Mouse (Mus musculus): ENCODE results near the gene Scube3.

Scube3 gene

DNA sequence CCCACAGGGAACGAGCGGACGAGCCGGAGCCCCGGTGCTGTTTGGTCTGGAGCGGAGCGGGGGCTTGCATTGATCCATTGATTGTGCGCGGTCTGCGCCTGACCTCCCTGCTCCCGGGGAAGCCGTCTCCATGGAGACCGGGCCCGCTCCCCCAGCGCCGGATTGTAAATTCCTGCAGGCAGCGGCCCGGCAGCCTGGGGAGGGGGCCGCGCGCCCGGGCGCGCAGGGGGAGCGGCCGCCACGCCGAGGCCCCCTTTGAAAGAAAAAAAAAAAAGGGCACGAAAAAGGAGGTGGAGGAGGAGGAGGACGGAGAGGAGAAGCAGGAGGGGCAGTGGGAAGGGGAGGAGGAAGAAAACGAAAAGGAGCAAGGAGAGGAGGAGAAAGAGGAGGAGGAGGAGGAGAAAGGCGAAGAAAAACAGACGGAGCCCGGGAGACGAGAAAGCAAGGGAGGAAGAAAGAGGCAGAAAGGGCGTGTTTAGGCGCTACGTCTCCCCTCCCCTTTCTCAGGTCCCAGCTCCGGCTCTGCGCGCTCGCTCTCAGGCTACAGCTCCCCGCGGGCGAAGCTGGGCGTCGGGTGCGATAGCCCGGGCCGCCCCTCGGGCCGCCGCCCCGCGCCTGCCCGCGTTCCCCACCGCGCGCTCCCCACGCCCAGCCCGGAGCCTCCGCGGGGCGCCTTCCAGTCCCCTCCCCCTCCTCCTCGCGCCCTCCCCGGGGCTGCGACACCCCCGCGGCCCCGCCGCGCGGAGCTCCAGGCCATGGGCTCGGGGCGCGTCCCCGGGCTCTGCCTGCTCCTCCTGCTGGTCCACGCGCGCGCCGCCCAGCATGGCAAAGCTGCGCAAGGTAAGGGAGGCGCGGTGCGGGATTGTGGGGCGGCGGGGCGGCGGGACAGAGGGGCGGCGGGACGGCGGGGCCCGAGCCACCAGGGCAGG, at the start of gene Scube3:
Gene Scube3 (plus strand): TSS at position 371 of the 929 bp plus-strand sequence.
- in situ Hi-C loops (cut with MboI) = no loop called here

DNA sequence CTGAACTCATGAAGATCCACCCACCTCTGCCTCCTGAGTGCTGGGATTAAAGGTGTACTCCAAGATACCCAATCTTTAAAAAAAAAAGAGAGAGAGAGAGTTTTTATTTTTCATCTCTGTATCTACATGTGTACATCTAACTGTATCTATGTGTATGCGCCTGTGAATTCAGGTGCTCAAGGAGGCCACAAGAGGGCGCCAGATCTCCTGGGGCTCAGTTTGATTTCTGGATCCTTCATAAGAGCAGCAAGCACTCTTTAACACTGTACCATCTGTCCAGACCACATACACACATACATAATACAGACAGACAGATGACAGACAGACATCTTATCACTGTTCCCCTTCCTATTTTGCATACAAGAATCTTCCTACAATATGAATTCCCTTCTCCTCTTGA, 49.6 kb upstream of the Scube3 start:
- in situ Hi-C loops (cut with MboI) = no loop called here

DNA sequence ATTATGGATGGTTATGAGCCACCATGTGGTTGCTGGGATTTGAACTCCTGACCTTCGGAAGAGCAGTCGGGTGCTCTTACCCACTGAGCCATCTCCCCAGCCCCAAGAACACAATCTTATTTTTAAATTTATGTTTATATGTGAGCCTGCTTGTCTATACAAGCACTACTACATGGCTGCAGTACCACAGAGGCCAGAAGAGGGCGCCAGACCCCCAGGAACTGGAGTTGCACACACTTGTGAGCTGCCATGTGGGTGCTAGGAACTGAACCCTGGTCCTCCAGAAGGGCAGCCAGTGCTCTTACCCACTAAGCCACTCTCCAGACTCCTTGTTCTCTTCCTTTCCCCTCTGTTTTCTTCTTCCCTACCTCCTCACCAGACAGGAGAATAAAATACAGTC, 48.1 kb upstream of the Scube3 start:
- in situ Hi-C loops (cut with MboI) = no loop called here

DNA sequence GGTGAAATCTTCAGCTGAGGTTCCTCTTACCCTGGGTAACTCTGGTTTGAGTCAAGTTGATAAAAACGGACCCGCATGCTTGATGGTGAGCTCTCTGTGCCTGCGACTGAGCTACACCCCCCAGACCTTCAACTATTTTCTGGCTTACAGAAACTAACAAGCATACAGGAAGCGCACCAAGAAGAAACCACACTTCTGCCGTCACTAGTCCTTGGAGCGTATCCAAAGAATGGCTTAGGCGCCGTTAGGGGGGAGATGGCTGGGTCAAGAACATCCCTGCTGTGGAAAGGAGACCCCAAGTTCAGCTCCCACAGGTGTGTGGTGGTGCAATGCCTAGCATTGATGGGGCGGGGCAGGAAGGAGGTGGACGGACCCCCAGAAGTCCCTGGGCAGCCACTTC, 45.5 kb upstream of the Scube3 start:
- in situ Hi-C loops (cut with MboI) = no loop called here

DNA sequence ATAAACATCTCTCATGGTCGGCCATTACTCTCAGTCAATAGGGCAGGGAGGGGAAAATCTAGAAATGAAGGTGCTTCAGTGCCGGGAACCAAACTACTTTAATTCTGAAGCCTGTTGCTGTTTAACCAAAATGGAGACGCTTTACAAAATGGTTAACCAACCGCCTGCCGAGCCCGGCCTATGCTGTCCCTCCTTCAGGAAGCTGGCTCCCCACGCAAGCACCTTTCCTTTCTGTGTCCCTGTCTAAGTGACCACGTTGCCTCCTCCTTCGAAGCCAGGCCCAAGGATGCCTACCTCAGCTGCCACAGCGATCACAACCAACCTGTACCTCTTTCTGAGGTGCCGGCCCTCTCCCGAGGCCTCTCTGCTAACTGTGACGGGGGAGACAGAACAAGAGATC, 44.6 kb upstream of the Scube3 start:
- in situ Hi-C loops (cut with MboI) = no loop called here

DNA sequence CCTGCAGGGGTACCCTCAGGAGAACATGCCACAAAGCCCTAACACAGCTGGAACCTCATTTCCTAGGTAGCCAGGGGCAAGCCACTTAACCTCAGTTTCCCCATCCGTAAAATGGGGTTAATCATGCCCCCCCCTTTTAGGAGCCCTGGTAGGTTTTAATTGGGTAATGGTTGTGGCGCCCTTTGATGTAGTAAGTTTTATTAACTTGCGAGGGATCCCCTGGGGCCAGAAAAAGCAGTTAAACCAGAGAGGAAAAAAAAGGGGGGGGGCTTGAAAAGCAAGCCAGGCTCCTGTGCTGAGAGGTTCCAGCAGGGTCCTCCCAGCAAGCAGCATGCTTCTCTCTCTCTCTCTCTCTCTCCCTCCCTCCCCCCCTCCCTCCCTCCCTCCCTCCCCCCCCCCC, 42.9 kb upstream of the Scube3 start:
- in situ Hi-C loops (cut with MboI) = no loop called here

DNA sequence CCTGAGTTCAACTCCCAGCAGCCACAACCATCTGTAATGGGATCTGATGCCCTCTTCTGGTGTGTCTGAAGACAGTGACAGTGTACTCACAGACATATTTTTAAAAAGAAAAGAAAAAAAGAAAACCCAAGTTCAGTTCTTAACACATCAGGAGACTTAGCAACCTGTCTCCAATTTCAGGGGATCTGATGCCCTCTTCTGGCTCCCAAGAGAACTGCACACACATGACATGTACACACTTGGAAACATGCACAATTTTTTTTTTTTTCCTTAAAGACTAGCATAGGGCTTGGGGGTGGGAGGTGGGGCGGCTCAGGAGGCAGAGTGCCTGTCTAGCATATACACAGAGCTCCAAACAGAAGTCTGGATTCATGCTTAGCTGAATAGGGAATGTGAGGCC, 41.3 kb upstream of the Scube3 start:
- in situ Hi-C loops (cut with MboI) = no loop called here

DNA sequence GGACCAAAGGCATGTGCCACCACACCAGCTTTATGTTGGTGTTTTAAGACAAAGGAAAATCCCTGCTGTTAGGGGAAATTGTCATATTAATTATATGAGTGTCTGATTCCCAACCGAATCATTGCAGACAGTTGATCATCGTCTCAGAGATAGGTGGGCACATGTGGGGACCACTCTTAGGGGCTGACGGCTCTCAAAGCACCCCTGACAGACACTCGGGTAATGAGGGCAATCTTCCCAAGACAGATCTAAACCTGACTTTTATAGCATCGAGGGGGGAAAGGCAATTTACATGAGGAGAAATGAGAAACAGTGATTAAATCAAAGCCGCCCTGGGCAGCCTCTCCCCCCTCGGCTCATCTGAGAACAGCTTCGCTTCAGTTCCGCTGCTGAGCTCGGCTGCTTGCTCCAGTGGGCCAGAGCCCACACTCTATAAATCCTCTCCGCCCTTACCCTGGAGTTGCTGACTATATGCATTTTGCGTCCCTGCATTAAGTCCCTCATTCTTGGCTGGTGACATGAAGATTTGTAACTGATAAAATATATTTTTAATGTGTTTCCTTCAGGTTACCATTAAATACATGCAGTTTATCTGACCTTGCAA, 40.6 kb upstream of the Scube3 start:
- in situ Hi-C loops (cut with MboI) = no loop called here

DNA sequence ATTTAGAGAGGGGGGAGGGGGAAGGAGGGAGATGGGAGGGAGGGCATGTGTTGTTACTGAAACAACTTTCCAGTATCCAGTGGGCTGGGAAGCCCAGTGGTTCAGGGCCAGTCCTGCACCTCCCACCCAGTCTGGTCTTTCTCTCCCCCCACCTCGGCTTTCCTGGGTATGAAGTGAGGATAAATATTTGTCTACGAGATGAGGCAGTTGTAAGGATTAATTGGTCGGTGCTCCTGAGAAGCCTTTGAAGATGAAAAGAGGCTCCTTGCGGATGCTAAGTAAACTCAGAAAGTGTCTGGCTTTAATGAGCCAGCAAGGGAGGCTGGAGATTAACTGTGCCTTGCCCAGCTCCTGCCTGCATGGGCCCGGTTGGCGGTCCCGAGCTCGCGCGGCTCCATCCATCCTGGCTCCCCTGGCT, 40.0 kb upstream of the Scube3 start:
- in situ Hi-C loops (cut with MboI) = no loop called here

DNA sequence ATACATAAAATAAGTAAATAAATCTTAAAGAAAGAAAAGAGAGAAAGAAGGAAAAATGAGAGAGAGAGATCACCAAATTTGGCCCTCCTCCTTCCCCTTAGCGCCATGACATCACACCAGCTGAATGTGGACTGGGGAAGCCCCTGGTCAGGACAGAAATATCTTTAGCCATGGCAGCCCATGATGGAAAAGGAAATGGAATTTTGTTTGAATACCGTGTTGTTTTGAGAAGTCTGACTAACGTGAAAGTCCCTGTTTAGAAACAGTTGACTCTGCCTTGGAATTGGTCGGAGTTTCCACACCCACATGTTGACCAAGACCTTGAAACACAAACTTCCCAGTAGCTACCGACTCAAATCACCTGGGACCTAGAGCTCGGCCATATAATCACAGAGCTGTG, 37.5 kb upstream of the Scube3 start:
- in situ Hi-C loops (cut with MboI) = no loop called here

DNA sequence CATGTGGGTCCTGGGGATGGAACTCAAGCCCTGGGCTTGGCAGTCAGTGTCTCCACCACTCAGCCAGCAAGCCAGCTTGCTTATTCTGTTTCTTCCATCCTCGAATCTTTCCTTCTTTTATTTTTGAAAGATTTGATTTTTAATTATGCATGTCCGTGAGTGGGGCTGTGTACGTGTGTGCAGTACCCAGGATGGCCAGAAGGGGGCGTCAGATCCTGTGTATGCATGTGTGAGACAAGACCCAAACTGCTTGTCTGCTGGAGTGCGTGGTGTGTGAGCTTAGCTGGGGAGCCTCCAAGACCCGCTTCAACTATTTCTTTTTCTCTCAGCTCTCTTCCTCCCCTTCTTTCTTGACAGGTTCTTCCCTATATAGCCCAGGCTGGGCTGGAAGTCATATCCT, 35.6 kb upstream of the Scube3 start:
- in situ Hi-C loops (cut with MboI) = no loop called here

DNA sequence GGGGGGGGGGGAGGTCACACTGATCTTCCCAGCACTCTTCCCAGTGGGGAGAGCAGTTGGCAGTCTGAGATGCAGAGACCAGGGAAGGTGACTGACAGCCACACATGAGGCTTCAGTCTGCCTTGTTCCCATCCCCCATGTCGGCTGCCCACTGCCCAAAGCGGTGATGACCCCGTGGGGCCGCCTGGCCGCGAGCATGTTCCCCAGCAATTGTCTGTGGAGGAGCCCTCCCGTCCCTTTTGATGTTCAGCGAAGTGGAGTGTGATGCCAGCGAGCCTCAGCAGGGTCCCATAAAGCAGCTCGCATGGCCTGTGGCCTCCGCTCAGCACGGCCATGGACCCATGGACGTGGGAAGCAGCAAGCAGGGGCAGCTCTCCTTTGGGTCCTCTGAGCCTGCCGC, 34.7 kb upstream of the Scube3 start:
- in situ Hi-C loops (cut with MboI) = no loop called here

DNA sequence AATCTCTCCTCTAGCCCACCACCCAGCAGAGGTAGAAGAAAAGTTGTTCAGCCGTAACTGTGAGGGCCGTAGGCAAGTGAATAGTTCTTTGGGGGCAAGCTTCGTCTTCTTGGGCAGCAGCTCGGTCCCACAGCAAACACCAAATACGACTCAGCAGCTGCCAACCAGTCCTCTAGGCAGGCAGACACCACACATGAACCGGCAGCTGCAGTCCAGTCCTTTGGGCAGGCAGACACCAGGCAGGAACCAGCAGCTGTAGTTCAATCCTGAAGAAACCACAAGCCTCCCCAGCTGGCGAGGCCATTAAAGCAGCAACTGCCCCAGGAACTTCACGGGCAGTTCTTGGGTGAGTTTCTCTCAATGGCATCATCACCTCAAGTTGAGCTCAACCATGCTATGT, 29.7 kb upstream of the Scube3 start:
- in situ Hi-C loops (cut with MboI) = no loop called here

DNA sequence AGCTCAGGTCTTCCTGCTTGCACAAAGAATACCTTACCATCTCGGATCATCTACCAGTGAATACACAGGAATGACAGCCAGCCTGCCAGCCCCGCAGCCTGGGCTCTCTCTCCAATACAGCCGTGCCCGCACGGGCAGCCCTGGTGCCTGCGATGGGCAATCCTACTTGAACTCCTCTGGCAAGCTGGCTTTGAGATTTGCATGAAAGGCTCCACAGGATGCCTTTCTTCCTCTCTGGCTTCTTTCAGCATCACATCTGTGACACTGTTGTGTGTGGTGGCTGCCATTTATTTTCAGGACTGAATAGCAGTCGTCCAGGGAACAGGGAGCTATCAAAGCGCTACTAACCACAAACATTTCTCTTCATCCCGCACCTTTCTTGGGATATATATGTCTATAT, 25.6 kb upstream of the Scube3 start:
- in situ Hi-C loops (cut with MboI) = no loop called here

DNA sequence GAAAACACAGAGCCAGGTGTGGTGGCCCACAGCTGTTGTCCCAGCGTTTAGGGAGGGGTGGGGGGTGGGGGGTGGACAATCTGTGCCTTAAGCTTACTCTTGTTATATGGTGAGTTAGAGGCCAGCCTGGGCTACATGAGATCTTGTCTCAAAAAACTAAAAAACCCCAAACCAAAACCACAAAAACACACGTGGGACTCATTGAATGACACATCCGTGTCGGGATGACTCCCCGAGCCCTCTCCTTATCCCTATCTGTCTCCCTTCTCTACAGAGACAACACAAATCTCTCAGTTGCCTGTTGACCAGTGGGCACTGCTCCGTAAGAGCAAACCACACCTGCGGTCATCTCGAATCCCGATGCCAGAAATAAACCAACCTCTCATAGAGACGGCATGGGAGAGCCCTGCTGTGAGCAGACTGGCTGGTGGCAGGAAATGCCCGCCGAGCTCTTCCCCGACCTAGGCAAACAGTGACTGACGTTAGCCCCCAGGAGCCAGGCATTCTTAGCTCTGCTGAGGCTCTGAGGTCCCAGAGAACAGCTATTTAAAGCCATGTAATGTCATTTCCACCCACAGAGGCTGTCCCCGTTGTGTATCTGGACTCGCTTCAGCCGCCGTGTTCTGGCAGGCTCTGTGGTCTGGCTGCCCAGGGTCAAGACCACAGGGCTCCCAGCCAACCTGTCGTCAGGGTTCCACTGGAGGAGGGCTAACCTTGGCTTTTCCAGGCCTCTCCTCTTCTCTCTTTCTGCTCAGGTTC, 24.3 kb upstream of the Scube3 start:
- in situ Hi-C loops (cut with MboI) = no loop called here

DNA sequence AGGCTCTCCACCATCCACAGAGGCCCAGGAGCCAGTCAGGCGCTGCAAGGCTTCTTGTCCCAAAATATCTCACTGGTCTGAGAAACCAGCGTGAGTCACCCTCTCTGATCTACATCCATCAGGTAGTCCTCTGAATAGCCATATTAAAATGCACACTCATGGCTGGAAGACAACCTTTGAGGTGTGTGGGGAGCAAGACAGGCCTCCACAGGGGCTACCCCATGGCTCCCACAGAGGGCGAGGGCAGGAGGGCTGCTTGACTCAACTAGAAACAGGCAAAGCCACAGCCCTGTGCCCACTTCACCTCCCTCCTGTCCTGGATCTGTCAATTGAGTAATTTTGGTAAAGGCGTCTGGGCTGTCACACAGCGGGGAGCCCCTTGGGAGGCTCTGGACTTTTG, 21.5 kb upstream of the Scube3 start:
- in situ Hi-C loops (cut with MboI) = no loop called here

DNA sequence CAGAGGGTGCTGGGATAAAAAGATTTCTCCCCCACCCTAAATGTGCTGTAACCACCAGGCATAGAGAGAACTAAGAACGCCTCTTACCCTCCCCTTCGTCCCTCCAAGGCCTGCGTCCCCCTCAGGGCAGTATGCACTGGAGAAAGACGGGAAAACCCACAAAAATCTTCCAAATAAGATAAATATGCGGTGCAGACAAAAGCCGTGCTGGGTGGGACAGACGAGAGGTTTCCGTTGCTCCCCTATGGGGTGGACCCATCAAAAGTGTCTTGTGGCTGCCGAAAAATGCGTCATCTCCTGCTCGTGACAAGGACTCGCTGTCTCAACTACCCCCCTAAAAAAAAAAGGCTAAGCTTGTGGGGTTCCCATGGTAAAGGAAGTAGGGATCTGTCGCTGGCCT, 19.0 kb upstream of the Scube3 start:
- in situ Hi-C loops (cut with MboI) = no loop called here

DNA sequence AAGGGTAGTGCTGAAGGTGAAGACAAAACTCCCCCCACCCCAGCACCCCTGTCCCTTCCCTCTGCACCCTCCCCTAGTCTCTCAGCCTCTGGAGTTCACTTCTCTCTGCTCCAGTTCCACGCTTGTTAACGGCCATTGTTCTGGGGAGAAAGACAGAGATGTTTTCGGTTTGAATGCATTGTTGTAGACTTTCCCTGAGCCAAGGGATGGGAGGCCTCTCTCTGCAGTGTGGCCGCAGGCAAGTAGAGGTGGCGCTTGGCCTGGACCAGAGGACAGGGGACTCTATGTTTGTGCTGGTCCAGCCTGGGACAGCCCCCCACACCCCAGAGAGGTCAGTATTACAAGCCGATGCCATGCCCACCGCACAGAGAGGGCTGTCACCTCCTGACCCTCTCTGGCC, 18.3 kb upstream of the Scube3 start:
- in situ Hi-C loops (cut with MboI) = no loop called here

DNA sequence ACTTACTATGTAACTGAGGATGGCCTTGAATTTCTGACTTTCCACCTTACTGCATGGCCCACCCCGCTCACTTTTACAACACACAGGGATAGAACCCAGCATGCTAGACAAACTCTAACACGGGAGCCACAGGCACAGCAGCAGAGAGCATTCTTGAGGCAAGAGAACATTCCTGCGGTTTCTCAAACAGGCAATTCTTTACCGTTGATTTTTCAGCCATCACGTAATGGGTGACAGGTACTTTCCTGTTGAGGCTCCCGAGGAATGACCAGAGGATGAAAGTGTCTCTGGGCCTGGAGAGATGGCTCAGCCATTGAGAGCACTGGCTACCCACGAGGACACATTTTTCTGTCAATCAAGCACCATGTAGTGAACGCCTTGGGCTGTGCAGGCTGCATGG, 17.6 kb upstream of the Scube3 start:
- in situ Hi-C loops (cut with MboI) = no loop called here

DNA sequence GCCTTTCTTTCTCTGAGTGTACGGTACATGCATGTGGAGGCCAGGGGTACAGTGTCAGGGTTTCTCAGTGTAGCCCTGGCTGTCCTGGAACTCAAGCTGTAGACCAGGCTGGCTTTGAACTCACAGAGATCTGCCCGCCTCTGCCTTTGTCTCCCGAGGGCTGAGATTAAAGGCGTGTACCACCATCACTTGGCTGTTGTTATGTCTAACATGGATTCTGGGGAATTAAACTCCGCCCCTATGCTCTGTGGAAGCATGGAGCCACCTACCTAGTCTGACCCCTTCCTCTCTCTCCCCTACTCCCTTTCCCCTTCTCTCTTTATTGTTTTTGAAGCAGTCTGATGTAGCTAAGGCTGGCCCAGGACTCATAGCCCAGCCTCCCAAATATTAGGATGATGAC, 12.1 kb upstream of the Scube3 start:
- in situ Hi-C loops (cut with MboI) = no loop called here

DNA sequence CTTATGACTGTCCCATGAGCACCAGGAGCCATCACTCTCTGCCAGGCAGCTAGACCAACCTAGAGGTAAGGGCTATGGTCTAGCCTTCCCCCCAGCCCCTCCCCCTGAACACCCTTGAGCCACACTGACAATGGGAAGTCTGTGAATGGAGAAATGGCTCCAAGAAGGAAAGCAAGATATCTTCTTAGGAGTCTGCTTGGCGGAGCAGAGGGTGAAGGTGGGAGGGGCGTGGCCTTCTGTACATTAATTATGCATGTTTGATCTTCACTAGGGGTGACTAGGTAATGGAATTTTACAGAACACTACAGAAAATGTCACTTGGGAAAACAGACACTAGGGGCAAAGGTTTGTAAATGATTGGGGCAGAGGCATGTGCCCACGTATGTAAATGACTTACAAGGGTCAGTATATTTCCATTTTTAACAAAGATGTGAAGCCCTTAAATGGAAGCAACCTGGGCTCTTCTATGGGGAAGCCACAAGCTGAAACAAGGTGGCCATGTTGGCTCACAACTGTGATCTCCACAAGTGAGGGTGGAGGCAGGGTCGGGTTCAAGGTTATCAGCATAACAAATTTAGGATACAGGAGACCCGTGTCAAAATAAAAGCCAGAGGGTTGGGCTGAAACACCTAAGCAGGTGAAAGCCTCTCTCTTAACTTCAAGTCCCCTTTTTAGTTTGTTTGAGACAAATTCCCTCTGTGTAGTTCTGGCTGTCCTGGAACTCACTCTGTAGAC, 11.4 kb upstream of the Scube3 start:
- in situ Hi-C loops (cut with MboI) = no loop called here

DNA sequence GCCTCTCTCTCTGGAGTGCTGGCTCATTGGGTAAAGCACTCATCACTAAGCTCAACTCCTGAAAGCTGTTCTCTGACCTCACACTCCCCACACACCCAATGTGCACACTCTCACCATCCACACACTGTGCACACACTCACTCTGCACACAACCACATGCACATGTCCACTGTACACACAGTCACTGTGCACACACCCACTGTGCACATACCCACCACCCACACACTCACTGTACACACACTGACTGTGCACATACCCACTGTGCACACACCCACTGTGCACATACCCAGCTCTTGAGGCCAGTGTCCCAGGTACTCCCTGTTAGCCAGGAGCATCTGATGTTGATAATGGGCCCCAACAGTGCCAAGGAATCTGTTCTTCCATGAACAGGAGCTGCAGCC, 10.8 kb upstream of the Scube3 start:
- in situ Hi-C loops (cut with MboI) = no loop called here
